Mouse (Mus musculus): ENCODE measurements around the gene Sigmar1. TPM values are rescaled to one million over a fixed set of nuclear protein-coding genes. Genes with fewer than 3 reads are reported as not detected.

Gene Sigmar1
- 61.7 and 67.8 TPM in 2 replicates for polyA plus RNA-seq (2012; rRNA removed)

GRCm38 (mm10) chr4:41755338-41756305, at the start of gene Sigmar1:
TSS of gene Sigmar1 (minus strand) at chr4:41756157.

GRCm38 (mm10) chr4:41774002-41774401, 18.0 kb upstream of the Sigmar1 start, which contains the start of gene Ccl27a:
TSS of gene Ccl27a (minus strand) at chr4:41774247.

GRCm38 (mm10) chr4:41754797-41755337, 1.1 kb downstream of the Sigmar1 start, which contains the start of gene Galt:
TSS of gene Galt (plus strand) at chr4:41755228.

GRCm38 (mm10) chr4:41731052-41731765, 24.7 kb downstream of the Sigmar1 start, which contains the start of gene Arid3c:
TSS of gene Arid3c (minus strand) at chr4:41731142.

GRCm38 (mm10) chr4:41722918-41723351, 33.0 kb downstream of the Sigmar1 start, which contains the start of gene Dctn3:
TSS of gene Dctn3 (minus strand) at chr4:41723170.

GRCm38 (mm10) chr4:41713197-41714067, 42.5 kb downstream of the Sigmar1 start, which contains the start of gene Rpp25l:
TSS of gene Rpp25l (minus strand) at chr4:41713534.

GRCm38 (mm10) chr4:41699783-41700182, 56.2 kb downstream of the Sigmar1 start, which contains the start of gene Il11ra1:
TSS of gene Il11ra1 (plus strand) at chr4:41699989.

GRCm38 (mm10) chr4:41696930-41697841, 58.8 kb downstream of the Sigmar1 start, which contains the start of gene Cntfr:
TSS of gene Cntfr (minus strand) at chr4:41697089.

Other genes with a start within 250 kb of the Sigmar1 start
- 12.6 and 14.2 TPM in 2 replicates for gene 1110017D15Rik, start 238.8 kb downstream of the Sigmar1 start, polyA plus RNA-seq (2012; rRNA removed)
- 91.5 and 99.1 TPM in 2 replicates for gene Fam219a, start 186.6 kb downstream of the Sigmar1 start, polyA plus RNA-seq (2012; rRNA removed)
- 2.5 and 2.7 TPM in 2 replicates for gene Dnaic1, start 186.4 kb downstream of the Sigmar1 start, polyA plus RNA-seq (2012; rRNA removed)
- 115 TPM in 2 replicates for gene Enho, start 115.8 kb downstream of the Sigmar1 start, polyA plus RNA-seq (2012; rRNA removed)
- 30.4 and 39.1 TPM in 2 replicates for gene Cntfr, start 59.1 kb downstream of the Sigmar1 start, polyA plus RNA-seq (2012; rRNA removed)
- 19.9 and 28.3 TPM in 2 replicates for gene Il11ra1, start 56.2 kb downstream of the Sigmar1 start, polyA plus RNA-seq (2012; rRNA removed)
- gene Rpp25l, start 42.6 kb downstream of the Sigmar1 start, polyA plus RNA-seq (2012; rRNA removed): 47.3 and 47.7 TPM in 2 replicates
- 219 and 222 TPM in 2 replicates for gene Dctn3, start 33.0 kb downstream of the Sigmar1 start, polyA plus RNA-seq (2012; rRNA removed)
- gene Arid3c, start 25.0 kb downstream of the Sigmar1 start, polyA plus RNA-seq (2012; rRNA removed): 0.38 and 0.43 TPM in 2 replicates
- 101 and 103 TPM in 2 replicates for gene Galt, start 929 bp downstream of the Sigmar1 start, polyA plus RNA-seq (2012; rRNA removed)
- 442 and 448 TPM in 2 replicates for gene Ccl27a, start 18.1 kb upstream of the Sigmar1 start, polyA plus RNA-seq (2012; rRNA removed)
- gene Gm21541, start 147.5 kb upstream of the Sigmar1 start, polyA plus RNA-seq (2012; rRNA removed): not detected in 2 replicates
- gene Gm20878, start 185.4 kb upstream of the Sigmar1 start, polyA plus RNA-seq (2012; rRNA removed): 16.4 and 17.5 TPM in 2 replicates
- gene Fam205a4, start 209.9 kb upstream of the Sigmar1 start, polyA plus RNA-seq (2012; rRNA removed): 2.6 and 2.8 TPM in 2 replicates